ENCODE assay signal across 8 mouse cellular contexts in genomic region chr9:108452291-108452906, GRCm38 (mm10). TPM values are rescaled to one million over a fixed set of nuclear protein-coding genes. Genes with fewer than 3 reads are reported as not detected.
DNase-seq lines count a peak whose midpoint lies in the region; ATAC-seq lines count a peak whose summit lies in the region.

No protein-coding gene starts in this region.

- peaks cover 34% of the 10 kb centered on the region for H3K4me1 ChIP-seq in intestine, embryonic 14.5 days (replicated peaks; ENCODE audit: control insufficient read depth, insufficient read depth, low read length)

- no peaks in the 10 kb centered on the region for H3K9me3 ChIP-seq in intestine, embryonic 14.5 days (ENCODE audit: control insufficient read depth, low read length)

- peak; percentile 87 for ATAC-seq in intestine, embryonic 14.5 days (replicated peaks; ENCODE audit: low FRiP score, low TSS enrichment, low read depth)
- ATAC-seq in megakaryocyte-erythroid progenitor cell, adult 5-6 weeks (replicated peaks; ENCODE audit: low FRiP score, low TSS enrichment, poor library complexity, severe bottlenecking): peak; percentile 67

- DNase-seq in adrenal gland, adult (ENCODE audit: inconsistent age in 2 of 2, low spot score in 1 of 2): peak; percentile 88 to 95
- peak; percentile 97 for DNase-seq in embryo, embryonic 10.5 days (ENCODE audit: low spot score)
- peak; percentile 73 for DNase-seq in gastrocnemius, postnatal 25 days
- DNase-seq in intestine, embryonic 14.5 days (ENCODE audit: low spot score): peak; percentile 98
- DNase-seq in left cerebral cortex, postnatal 14 days (ENCODE audit: low spot score in 2 of 2): peak; percentile 90 to 91
- DNase-seq in right cerebral cortex, postnatal 25 days: peak; percentile 86
- peak; percentile 81 to 92 for DNase-seq in urinary bladder, postnatal 4 days (ENCODE audit: low spot score in 2 of 2)

- H3K27me3 ChIP-seq in intestine, embryonic 14.5 days (replicated peaks; ENCODE audit: control insufficient read depth, insufficient read depth, low read length): no peaks in the 10 kb centered on the region

- peak overlapping the region; percentile 59 for H3K4me3 ChIP-seq in intestine, embryonic 14.5 days (ENCODE audit: low read depth, low read length)

- whole genome bisulfite sequencing in intestine, embryonic 14.5 days: under 1% methylated on average over 40 of the region's 40 CpGs

- H3K27ac ChIP-seq in intestine, embryonic 14.5 days (ENCODE audit: low read depth): peak overlapping the region; percentile 92

- peak overlapping the region; percentile 60 for H3K9ac ChIP-seq in intestine, embryonic 14.5 days (ENCODE audit: low read length)

- peaks cover 12% of the 10 kb centered on the region for H3K36me3 ChIP-seq in intestine, embryonic 14.5 days (ENCODE audit: control insufficient read depth, insufficient read depth, low read length)

- intact Hi-C loops in left cerebral cortex, postnatal 14 days (cut with DNase I): loop anchor here (5.0 kb wide), 1 partner anchor 40 kb away; no protein-coding TSS in a partner anchor

- peak overlapping the region; percentile 89 for H3K4me2 ChIP-seq in intestine, embryonic 14.5 days (ENCODE audit: low read length)

RNA-seq across cellular contexts. Expression of gene Ccdc71, which starts 7.9 kb away (rescaled TPM):
- 10 to 100 TPM; 16.3 to 17.2 TPM for total RNA-seq in gastrocnemius, postnatal 25 days (2021)
- 43.9 and 49.7 TPM in 2 replicates for polyA plus RNA-seq in intestine, embryonic 14.5 days (2014; fragmentation: Nextera tagmentation; extraction: Ambion mirVana)
- total RNA-seq in left cerebral cortex, postnatal 14 days (2021): 10 to 100 TPM; 38.3 to 40.2 TPM
- total RNA-seq in megakaryocyte-erythroid progenitor cell, adult 5-6 weeks (2014; fragmentation: Nextera tagmentation): 19.6 and 42.3 TPM in 2 replicates
- 13.2 and 13.6 TPM in 2 replicates for total RNA-seq in megakaryocyte-erythroid progenitor cell, adult 5-6 weeks (2017)

RNA-seq across cellular contexts. Expression of gene Klhdc8b, which starts 9.0 kb away (rescaled TPM):
- 1 to 10 TPM; 3.3 to 3.8 TPM for total RNA-seq in gastrocnemius, postnatal 25 days (2021)
- 59.9 and 60.7 TPM in 2 replicates for polyA plus RNA-seq in intestine, embryonic 14.5 days (2014; fragmentation: Nextera tagmentation; extraction: Ambion mirVana)
- 10 to 100 TPM; 36.1 to 38.4 TPM for total RNA-seq in left cerebral cortex, postnatal 14 days (2021)
- 8.0 and 29.6 TPM in 2 replicates for total RNA-seq in megakaryocyte-erythroid progenitor cell, adult 5-6 weeks (2014; fragmentation: Nextera tagmentation)
- total RNA-seq in megakaryocyte-erythroid progenitor cell, adult 5-6 weeks (2017): 6.2 and 21.7 TPM in 2 replicates

RNA-seq across cellular contexts. Expression of gene BC048562, which starts 16.1 kb away (rescaled TPM):
- total RNA-seq in gastrocnemius, postnatal 25 days (2021): not detected
- not detected in 2 replicates for polyA plus RNA-seq in intestine, embryonic 14.5 days (2014; fragmentation: Nextera tagmentation; extraction: Ambion mirVana)
- not detected for total RNA-seq in left cerebral cortex, postnatal 14 days (2021)
- not detected in 2 replicates for total RNA-seq in megakaryocyte-erythroid progenitor cell, adult 5-6 weeks (2014; fragmentation: Nextera tagmentation)
- total RNA-seq in megakaryocyte-erythroid progenitor cell, adult 5-6 weeks (2017): not detected in 2 replicates

RNA-seq across cellular contexts. Expression of gene Ccdc36, which starts 24.1 kb away (rescaled TPM):
- total RNA-seq in gastrocnemius, postnatal 25 days (2021): not detected
- polyA plus RNA-seq in intestine, embryonic 14.5 days (2014; fragmentation: Nextera tagmentation; extraction: Ambion mirVana): 1.5 and 1.7 TPM in 2 replicates
- total RNA-seq in left cerebral cortex, postnatal 14 days (2021): under 1 TPM; 0.11 to 0.21 TPM
- not detected in 2 replicates for total RNA-seq in megakaryocyte-erythroid progenitor cell, adult 5-6 weeks (2014; fragmentation: Nextera tagmentation)
- total RNA-seq in megakaryocyte-erythroid progenitor cell, adult 5-6 weeks (2017): not detected in 2 replicates

RNA-seq across cellular contexts. Expression of gene Lamb2, which starts 27.1 kb away (rescaled TPM):
- 100 to 1,000 TPM; 142 to 152 TPM for total RNA-seq in gastrocnemius, postnatal 25 days (2021)
- polyA plus RNA-seq in intestine, embryonic 14.5 days (2014; fragmentation: Nextera tagmentation; extraction: Ambion mirVana): 32.3 and 33.7 TPM in 2 replicates
- total RNA-seq in left cerebral cortex, postnatal 14 days (2021): 10 to 100 TPM; 36.0 to 38.3 TPM
- not detected in 2 replicates for total RNA-seq in megakaryocyte-erythroid progenitor cell, adult 5-6 weeks (2014; fragmentation: Nextera tagmentation)
- total RNA-seq in megakaryocyte-erythroid progenitor cell, adult 5-6 weeks (2017): 0.66 TPM in 1 of 2 replicates, not detected in the other

Comparison
In these comparisons a context has a peak if more than half of its experiments do, and no peak if none do; other contexts are left out.
1. Peak in every context shown above with its lines: DNase-seq, ATAC-seq, H3K4me3 ChIP-seq and H3K27ac ChIP-seq.